ENCODE assay signal across 8 mouse cellular contexts in genomic region chr9:27148631-27149471, GRCm38 (mm10). TPM values are rescaled to one million over a fixed set of nuclear protein-coding genes. Genes with fewer than 3 reads are reported as not detected.
DNase-seq lines count a peak whose midpoint lies in the region; ATAC-seq lines count a peak whose summit lies in the region.

No protein-coding gene starts in this region.

- H3K36me3 ChIP-seq in forebrain, embryonic 12.5 days (replicated peaks): peaks cover 19% of the 10 kb centered on the region
- no peaks in the 10 kb centered on the region for H3K36me3 ChIP-seq in kidney, embryonic 15.5 days

- H3K9ac ChIP-seq in forebrain, embryonic 12.5 days: peak overlapping the region; percentile 40; the same call in 1 of the 2 replicates
- H3K9ac ChIP-seq in kidney, embryonic 15.5 days: 0 out of 2 replicates have a peak overlapping the region, but pooled peaks have one; percentile 12

- H3K4me1 ChIP-seq in forebrain, embryonic 12.5 days: peaks cover 71% of the 10 kb centered on the region
- peaks cover 20% of the 10 kb centered on the region for H3K4me1 ChIP-seq in kidney, embryonic 15.5 days

- H3K27ac ChIP-seq in forebrain, embryonic 12.5 days: peak overlapping the region; percentile 92
- H3K27ac ChIP-seq in kidney, embryonic 15.5 days: no peak overlapping the region

- H3K9me3 ChIP-seq in forebrain, embryonic 12.5 days: no peaks in the 10 kb centered on the region
- H3K9me3 ChIP-seq in kidney, embryonic 15.5 days (replicated peaks): no peaks in the 10 kb centered on the region

- H3K4me3 ChIP-seq in forebrain, embryonic 12.5 days (replicated peaks): peak overlapping the region; percentile 29
- no peak overlapping the region for H3K4me3 ChIP-seq in kidney, embryonic 15.5 days (replicated peaks)

- peak; percentile 92 for ATAC-seq in forebrain, embryonic 12.5 days (ENCODE audit: low FRiP score)
- ATAC-seq in kidney, embryonic 15.5 days (replicated peaks; ENCODE audit: low FRiP score): peak; percentile 83

- peak overlapping the region; percentile 53 for H3K4me2 ChIP-seq in forebrain, embryonic 12.5 days
- peak overlapping the region; percentile 35 for H3K4me2 ChIP-seq in kidney, embryonic 15.5 days

- intact Hi-C loops in left cerebral cortex, postnatal 4 days (cut with DNase I): no loop called here

- peak; percentile 38 for DNase-seq in left cerebral cortex, postnatal 4 days
- no peak for DNase-seq in left cerebral cortex, adult 8-10 months (ENCODE audit: low spot score in 2 of 2)
- DNase-seq in neural tube, embryonic 10.5 days (ENCODE audit: extremely low spot score, low spot score): peak; percentile 51
- DNase-seq in spleen, postnatal 14 days (ENCODE audit: low spot score in 2 of 2): no peak
- DNase-seq in right cerebral cortex, postnatal 14 days: no peak
- DNase-seq in adrenal gland, postnatal 10 days: no peak

- no peaks in the 10 kb centered on the region for H3K27me3 ChIP-seq in forebrain, embryonic 12.5 days
- H3K27me3 ChIP-seq in kidney, embryonic 15.5 days: no peaks in the 10 kb centered on the region

- WGBS in forebrain, embryonic 12.5 days: 16% methylated on average over 18 of the region's 18 CpGs
- WGBS in kidney, embryonic 15.5 days: 22% methylated on average over 18 of the region's 18 CpGs

RNA-seq across cellular contexts. Expression of gene Jam3, which starts 6.4 kb away (rescaled TPM):
- 10 to 100 TPM; 21.6 to 22.4 TPM for total RNA-seq in left cerebral cortex, postnatal 4 days (2021)
- total RNA-seq in left cerebral cortex, adult 8-10 months (2022): 10 to 100 TPM; 34.7 to 44.4 (median 38.4) TPM
- polyA plus RNA-seq in forebrain, embryonic 12.5 days (2016; fragmentation: Nextera tagmentation; extraction: Ambion mirVana): 146 and 155 TPM in 2 replicates
- polyA plus RNA-seq in kidney, embryonic 15.5 days (2015; fragmentation: Nextera tagmentation; extraction: Ambion mirVana): 82.3 and 83.1 TPM in 2 replicates
- 10 to 100 TPM; 31.2 to 35.0 TPM for total RNA-seq in adrenal gland, postnatal 10 days (2021)

Comparison
In these comparisons a context has a peak if more than half of its experiments do, and no peak if none do; other contexts are left out.
1. DNase-seq: peak in left cerebral cortex, postnatal 4 days (single experiment) and neural tube, embryonic 10.5 days (single experiment); none in left cerebral cortex, adult 8-10 months (0 of 2), spleen, postnatal 14 days (0 of 2), right cerebral cortex, postnatal 14 days (single experiment) and adrenal gland, postnatal 10 days (single experiment).